Mouse (Mus musculus) liver, adult (tissue): ENCODE data around the gene Tns3.
A peak's percentile ranks its signal among the peaks of the same experiment; 100 is the strongest.

Experiments
- GATA4 ChIP-seq: IDR thresholded peaks from 2 replicates; pipeline ENCODE4 v1.6.1; 2014; ENCODE audit warnings: mild to moderate bottlenecking, low read length; ENCODE audit not compliant: insufficient replicate concordance

The Tns3 gene

GRCm38 (mm10) chr11:8584925-8585324 lies 79.4 kb downstream of the Tns3 start:
- no peak for TF ChIP-seq GATA4

- no peak for TF ChIP-seq GATA4
Measured at GRCm38 (mm10) chr11:8584307-8584706, 80.0 kb downstream of the Tns3 start.

- TF ChIP-seq GATA4 = no peak
Measured at GRCm38 (mm10) chr11:8583137-8583536, 81.2 kb downstream of the Tns3 start.

- TF ChIP-seq GATA4 = no peak
Measured at GRCm38 (mm10) chr11:8582101-8582920, 82.0 kb downstream of the Tns3 start.

DNA sequence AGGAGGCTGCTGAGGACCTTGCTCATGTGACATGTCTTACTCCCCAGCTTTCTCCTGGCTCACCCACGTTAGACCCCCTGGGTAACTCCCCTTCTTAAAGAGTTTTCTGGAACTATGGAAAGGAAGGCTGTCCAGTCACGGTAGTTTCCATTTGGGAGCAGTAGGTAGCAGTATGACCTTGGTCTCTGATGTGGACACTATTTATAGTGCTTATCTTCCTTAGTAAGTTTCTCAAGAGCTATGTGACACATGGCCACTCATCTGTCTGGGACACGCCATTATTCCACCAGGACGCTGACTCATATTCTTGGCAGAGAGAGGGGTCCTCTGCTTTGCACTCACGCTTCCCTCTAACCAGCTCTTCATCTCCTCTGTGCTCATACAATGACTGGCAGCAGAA lies 84.5 kb downstream of the Tns3 start:
- TF ChIP-seq GATA4 = peak; percentile 20; the same call in 1 of the 2 replicates

- no peak for TF ChIP-seq GATA4
Measured at GRCm38 (mm10) chr11:8575217-8576180, 88.8 kb downstream of the Tns3 start.

DNA sequence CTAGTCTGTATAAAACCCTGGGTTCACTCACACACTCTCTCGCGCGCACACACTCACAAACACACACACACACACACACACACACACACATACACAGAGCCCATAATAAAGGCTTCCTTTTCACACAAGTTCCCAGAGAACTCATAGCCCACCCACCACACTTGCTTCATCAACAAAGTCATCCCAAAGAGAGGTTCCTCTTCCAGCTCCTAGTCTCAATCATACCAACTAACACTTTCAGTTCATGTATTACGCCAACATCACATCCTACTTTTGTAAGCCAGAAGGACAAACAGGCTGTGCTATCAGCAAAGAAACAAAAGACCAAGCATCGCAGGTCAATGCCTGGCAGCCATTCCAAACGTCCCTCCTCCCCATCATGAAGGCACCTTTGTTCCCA lies 89.8 kb downstream of the Tns3 start:
- TF ChIP-seq GATA4 = no peak

GRCm38 (mm10) chr11:8572762-8573161 lies 91.6 kb downstream of the Tns3 start:
- TF ChIP-seq GATA4 = no peak

DNA sequence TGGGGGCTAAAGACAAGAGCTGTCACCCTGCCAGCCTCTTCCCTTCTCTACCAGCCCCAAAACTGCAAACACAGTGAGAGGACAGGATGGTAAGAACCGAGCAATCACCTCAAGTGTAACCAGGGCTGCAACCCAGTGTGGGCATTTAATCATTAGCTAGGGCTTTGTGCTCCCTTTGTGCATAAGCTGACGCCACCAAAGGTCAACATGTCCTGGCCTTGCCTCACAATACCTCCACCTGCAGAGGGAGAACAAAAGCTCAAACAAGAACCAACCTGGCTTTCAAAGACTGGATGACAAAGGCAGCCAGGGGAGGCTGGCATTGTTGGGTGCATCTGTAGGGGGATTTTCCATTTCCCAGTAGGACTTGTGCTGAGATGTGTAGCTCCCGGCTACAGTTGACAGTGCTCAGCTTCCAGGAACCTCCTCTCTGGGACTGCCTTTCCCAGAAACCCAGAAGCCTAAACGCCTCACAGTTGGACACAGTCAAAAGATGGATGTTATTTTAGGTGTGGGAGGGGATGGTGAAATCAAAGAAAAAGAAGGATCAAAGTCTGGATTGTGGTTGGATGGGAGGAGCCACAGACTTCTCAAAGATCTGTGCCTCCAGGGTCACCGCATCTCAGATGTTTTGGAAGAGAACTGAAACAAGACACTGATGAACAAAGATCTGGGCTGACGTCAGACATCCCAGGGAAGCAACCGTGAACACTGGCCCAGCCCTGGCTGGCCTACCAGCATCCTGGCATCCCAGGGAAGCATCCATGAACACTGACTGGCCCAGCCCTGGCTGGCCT lies 94.9 kb downstream of the Tns3 start:
- no peak for TF ChIP-seq GATA4

GRCm38 (mm10) chr11:8568829-8569228 lies 95.5 kb downstream of the Tns3 start:
- no peak for TF ChIP-seq GATA4

DNA sequence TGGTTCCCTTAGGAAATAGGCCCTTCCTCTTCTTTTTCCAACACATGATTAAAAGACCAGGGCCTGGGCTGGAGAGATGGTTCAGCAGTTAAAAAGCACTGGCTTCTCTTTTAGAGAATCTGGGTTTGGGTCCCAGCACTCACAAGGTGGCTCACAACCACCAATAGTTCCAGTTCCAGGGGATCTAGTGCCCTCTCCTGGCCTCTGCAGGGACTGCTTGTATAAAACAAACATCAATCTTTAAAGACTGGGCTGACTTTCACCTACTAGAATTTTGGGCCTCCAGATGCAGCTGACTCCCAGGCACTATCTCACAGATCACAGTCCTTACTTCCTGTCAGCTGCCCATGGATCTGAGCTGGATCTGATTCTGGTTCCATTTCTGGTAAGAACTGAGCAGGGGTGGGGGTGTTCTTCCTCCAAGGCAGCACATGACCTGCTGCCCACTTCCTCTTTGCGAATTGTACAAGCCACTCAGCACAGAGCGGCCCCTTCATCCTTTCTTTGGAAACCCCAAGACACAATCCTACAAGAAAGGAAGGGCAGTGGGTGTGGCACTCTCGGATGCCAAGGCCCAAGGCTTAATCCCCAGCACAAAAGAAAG lies 98.0 kb downstream of the Tns3 start:
- TF ChIP-seq GATA4 = no peak

GRCm38 (mm10) chr11:8558761-8559282 lies 105.5 kb downstream of the Tns3 start:
- TF ChIP-seq GATA4 = no peak

- TF ChIP-seq GATA4 = no peak
Measured at GRCm38 (mm10) chr11:8558258-8558657, 106.1 kb downstream of the Tns3 start.

DNA sequence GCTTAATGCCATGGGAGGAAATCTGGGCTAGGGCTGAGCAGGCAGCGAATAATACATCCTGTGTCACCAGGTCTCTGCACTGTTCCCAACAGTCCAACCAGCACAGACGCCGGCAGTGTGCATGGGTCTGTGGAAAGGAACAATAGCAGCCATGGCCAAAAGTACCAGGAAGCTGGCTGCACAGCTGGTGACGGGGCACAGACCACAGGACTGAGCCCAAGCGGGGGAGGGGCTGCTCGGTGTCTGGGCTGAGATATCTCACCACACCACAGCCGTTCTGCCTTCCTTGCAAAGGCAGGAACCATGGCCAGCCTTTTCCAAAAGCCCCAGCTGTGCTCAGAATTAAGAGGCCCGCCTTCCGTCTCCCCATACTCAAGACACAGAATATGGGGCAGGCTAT lies 107.3 kb downstream of the Tns3 start:
- TF ChIP-seq GATA4 = no peak
